Mouse (Mus musculus): ENCODE results near the gene Dnajc8. TPM values are rescaled to one million over a fixed set of nuclear protein-coding genes. Genes with fewer than 3 reads are reported as not detected.

Gene Dnajc8
- polyA plus RNA-seq (2015; fragmentation: Nextera tagmentation; extraction: Ambion mirVana): 135 and 146 TPM in 2 replicates

- peak within 1 kb of the TSS; percentile 88 for H3K27ac ChIP-seq (replicated peaks)
- peak within 1 kb of the TSS; percentile 95 for H3K4me3 ChIP-seq (replicated peaks)
- under 1% methylated on average over 58 of the region's 60 CpGs for WGBS
- peaks cover 41% of the 10 kb centered on the region for H3K4me1 ChIP-seq
- no peaks in the 10 kb centered on the region for H3K27me3 ChIP-seq (replicated peaks)
- peak within 1 kb of the TSS; percentile 84 for H3K4me2 ChIP-seq
- H3K36me3 ChIP-seq: peaks cover 24% of the 10 kb centered on the region
- peak; percentile 74 for ATAC-seq (ENCODE audit: low FRiP score)
- peak within 1 kb of the TSS; percentile 94 for H3K9ac ChIP-seq (replicated peaks)
- H3K9me3 ChIP-seq (replicated peaks): no peaks in the 10 kb centered on the region
These were observed at the start of gene Dnajc8 for GRCm38 (mm10) chr4:132535406-132536121. Dnajc8 (plus strand) TSS chr4:132535550.

- no peaks in the 10 kb centered on the region for H3K27me3 ChIP-seq (replicated peaks)
- H3K4me2 ChIP-seq: no peak overlapping the region
- no peak overlapping the region for H3K9ac ChIP-seq (replicated peaks)
- 88% methylated on average over 3 of the region's 3 CpGs for WGBS
- no peak overlapping the region for H3K27ac ChIP-seq (replicated peaks)
- no peaks in the 10 kb centered on the region for H3K9me3 ChIP-seq (replicated peaks)
- H3K4me1 ChIP-seq: peaks cover 8% of the 10 kb centered on the region
- H3K4me3 ChIP-seq (replicated peaks): no peak overlapping the region
- no peaks in the 10 kb centered on the region; the same call in 1 of the 2 replicates for H3K36me3 ChIP-seq
- no peak for ATAC-seq (ENCODE audit: low FRiP score)
These were observed 46.8 kb upstream of the Dnajc8 start for GRCm38 (mm10) chr4:132488521-132488920.

GRCm38 (mm10) chr4:132488976-132489375 is 46.4 kb upstream of the Dnajc8 start:
- Histone ChIP-seq H3K4me3 (replicated peaks) (no peak overlapping the region), H3K9me3 (replicated peaks) (no peaks in the 10 kb centered on the region), H3K36me3 (no peaks in the 10 kb centered on the region; the same call in 1 of the 2 replicates), H3K4me2 (no peak overlapping the region), H3K27me3 (replicated peaks) (no peaks in the 10 kb centered on the region), H3K4me1 (peaks cover 8% of the 10 kb centered on the region), H3K27ac (replicated peaks) (no peak overlapping the region), H3K9ac (replicated peaks) (no peak overlapping the region)
- 89% methylated on average over 6 of the region's 6 CpGs for WGBS
- no peak for ATAC-seq (ENCODE audit: low FRiP score)

GRCm38 (mm10) chr4:132490273-132491010 is 44.9 kb upstream of the Dnajc8 start:
- Histone ChIP-seq H3K9me3 (replicated peaks) (no peaks in the 10 kb centered on the region), H3K36me3 (no peaks in the 10 kb centered on the region; the same call in 1 of the 2 replicates), H3K9ac (replicated peaks) (no peak overlapping the region), H3K4me1 (peaks cover 8% of the 10 kb centered on the region), H3K27ac (replicated peaks) (no peak overlapping the region), H3K27me3 (replicated peaks) (no peaks in the 10 kb centered on the region), H3K4me3 (replicated peaks) (no peak overlapping the region), H3K4me2 (no peak overlapping the region)
- 92% methylated on average over 15 of the region's 15 CpGs for WGBS
- ATAC-seq (ENCODE audit: low FRiP score): no peak

GRCm38 (mm10) chr4:132491057-132491456 is 44.3 kb upstream of the Dnajc8 start:
- no peaks in the 10 kb centered on the region for H3K9me3 ChIP-seq (replicated peaks)
- no peaks in the 10 kb centered on the region; the same call in 1 of the 2 replicates for H3K36me3 ChIP-seq
- no peak overlapping the region for H3K4me3 ChIP-seq (replicated peaks)
- no peak overlapping the region for H3K9ac ChIP-seq (replicated peaks)
- H3K4me1 ChIP-seq: peaks cover 8% of the 10 kb centered on the region
- 92% methylated on average over 8 of the region's 8 CpGs for WGBS
- H3K4me2 ChIP-seq: no peak overlapping the region
- no peak overlapping the region for H3K27ac ChIP-seq (replicated peaks)
- no peak for ATAC-seq (ENCODE audit: low FRiP score)
- no peaks in the 10 kb centered on the region for H3K27me3 ChIP-seq (replicated peaks)

- WGBS: 75% methylated on average over 6 of the region's 6 CpGs
- Histone ChIP-seq H3K27me3 (replicated peaks) (no peaks in the 10 kb centered on the region), H3K36me3 (peaks cover 3% of the 10 kb centered on the region), H3K27ac (replicated peaks) (no peak overlapping the region), H3K9ac (replicated peaks) (no peak overlapping the region), H3K4me3 (replicated peaks) (no peak overlapping the region), H3K9me3 (replicated peaks) (no peaks in the 10 kb centered on the region), H3K4me2 (no peak overlapping the region), H3K4me1 (peaks cover 8% of the 10 kb centered on the region)
- ATAC-seq (ENCODE audit: low FRiP score): no peak
These were observed 43.6 kb upstream of the Dnajc8 start for GRCm38 (mm10) chr4:132491748-132492147.

GRCm38 (mm10) chr4:132492178-132493060 is 42.9 kb upstream of the Dnajc8 start:
- H3K4me3 ChIP-seq (replicated peaks): no peak overlapping the region
- 50% methylated on average over 10 of the region's 10 CpGs for WGBS
- no peak overlapping the region for H3K4me2 ChIP-seq
- peaks cover 8% of the 10 kb centered on the region for H3K36me3 ChIP-seq
- H3K9me3 ChIP-seq (replicated peaks): no peaks in the 10 kb centered on the region
- no peak overlapping the region; the same call in 1 of the 2 replicates for H3K27ac ChIP-seq (replicated peaks)
- ATAC-seq (ENCODE audit: low FRiP score): no peak
- H3K27me3 ChIP-seq (replicated peaks): no peaks in the 10 kb centered on the region
- peaks cover 8% of the 10 kb centered on the region for H3K4me1 ChIP-seq
- H3K9ac ChIP-seq (replicated peaks): no peak overlapping the region

- Histone ChIP-seq H3K4me3 (replicated peaks) (no peak overlapping the region), H3K9me3 (replicated peaks) (no peaks in the 10 kb centered on the region), H3K4me2 (no peak overlapping the region), H3K27ac (replicated peaks) (no peak overlapping the region), H3K4me1 (peaks cover 8% of the 10 kb centered on the region), H3K27me3 (replicated peaks) (no peaks in the 10 kb centered on the region), H3K9ac (replicated peaks) (no peak overlapping the region), H3K36me3 (peaks cover 17% of the 10 kb centered on the region)
- WGBS: 91% methylated on average over 20 of the region's 20 CpGs
- no peak for ATAC-seq (ENCODE audit: low FRiP score)
These were observed 41.0 kb upstream of the Dnajc8 start for GRCm38 (mm10) chr4:132494271-132494918.

- H3K4me1 ChIP-seq: no peaks in the 10 kb centered on the region
- H3K27ac ChIP-seq (replicated peaks): no peak overlapping the region
- H3K4me3 ChIP-seq (replicated peaks): no peak overlapping the region
- H3K36me3 ChIP-seq: peaks cover 15% of the 10 kb centered on the region
- no peaks in the 10 kb centered on the region for H3K27me3 ChIP-seq (replicated peaks)
- WGBS: 98% methylated on average over 6 of the region's 6 CpGs
- no peak overlapping the region for H3K4me2 ChIP-seq
- no peak for ATAC-seq (ENCODE audit: low FRiP score)
- no peaks in the 10 kb centered on the region for H3K9me3 ChIP-seq (replicated peaks)
- no peak overlapping the region for H3K9ac ChIP-seq (replicated peaks)
These were observed 33.7 kb upstream of the Dnajc8 start for GRCm38 (mm10) chr4:132501639-132502038.

- Histone ChIP-seq H3K4me1 (no peaks in the 10 kb centered on the region; the same call in 1 of the 2 replicates), H3K4me2 (no peak overlapping the region), H3K4me3 (replicated peaks) (no peak overlapping the region), H3K27ac (replicated peaks) (no peak overlapping the region), H3K9ac (replicated peaks) (no peak overlapping the region), H3K9me3 (replicated peaks) (no peaks in the 10 kb centered on the region), H3K36me3 (peaks cover 6% of the 10 kb centered on the region; the same call in 1 of the 2 replicates), H3K27me3 (replicated peaks) (no peaks in the 10 kb centered on the region)
- no peak for ATAC-seq (ENCODE audit: low FRiP score)
- 85% methylated on average over 11 of the region's 11 CpGs for WGBS
These were observed 32.0 kb upstream of the Dnajc8 start for GRCm38 (mm10) chr4:132503344-132503743.
